Mouse (Mus musculus) testis, adult 2 months (tissue): ENCODE measurements around the gene Mpi. TPM values are rescaled to one million over a fixed set of nuclear protein-coding genes. Genes with fewer than 3 reads are reported as not detected.

Source experiments
- H3K27ac ChIP-seq: fragments of 200-500 bp; 2 replicates; pipeline ENCODE4 v1.5.1; 2012; ENCODE audit warnings: low read depth, low read length; ENCODE audit not compliant: control insufficient read depth, insufficient read depth
- H3K27me3 ChIP-seq: fragments of 200-500 bp; 2 replicates; pipeline ENCODE4 v1.6.1; 2012; ENCODE audit warnings: mild to moderate bottlenecking, low read length, moderate library complexity; ENCODE audit not compliant: control insufficient read depth, insufficient read depth
- H3K36me3 ChIP-seq: fragments of 200-500 bp; 2 replicates; pipeline ENCODE4 v1.6.1; 2012; ENCODE audit warnings: mild to moderate bottlenecking, low read length; ENCODE audit not compliant: control insufficient read depth, insufficient read depth
- H3K4me1 ChIP-seq: fragments of 200-500 bp; 2 replicates; pipeline ENCODE4 v1.6.1; 2012; ENCODE audit warnings: low read length; ENCODE audit not compliant: control insufficient read depth, insufficient read depth
- H3K4me3 ChIP-seq: fragments of 200-500 bp; 2 replicates; pipeline ENCODE4 v1.5.1; 2012; ENCODE audit warnings: low read depth, mild to moderate bottlenecking, low read length, moderate library complexity, mixed read lengths; ENCODE audit not compliant: control insufficient read depth
- CTCF ChIP-seq: fragments of 200-500 bp; IDR thresholded peaks from 2 replicates; pipeline ENCODE4 v1.5.1; 2012; ENCODE audit warnings: low read depth, mild to moderate bottlenecking, inconsistent platforms, low read length, moderate library complexity; ENCODE audit not compliant: control insufficient read depth, insufficient read depth, insufficient replicate concordance
- POLR2A ChIP-seq: fragments of 200-500 bp; IDR thresholded peaks from 2 replicates; pipeline ENCODE4 v1.6.1; 2012; ENCODE audit warnings: low read depth, mild to moderate bottlenecking, inconsistent platforms, low read length, moderate library complexity; ENCODE audit not compliant: control insufficient read depth
- polyA plus RNA-seq: library from polyadenylated mRNA; depleted of rRNA; stranded (reverse); fragments of >200 nt; gene quantifications from 2 replicates; pipeline ENCODE4 v1.2.3, GENCODE M21; 2012

The Mpi gene
- polyA plus RNA-seq, 1 experiment, result 282 TPM

DNA sequence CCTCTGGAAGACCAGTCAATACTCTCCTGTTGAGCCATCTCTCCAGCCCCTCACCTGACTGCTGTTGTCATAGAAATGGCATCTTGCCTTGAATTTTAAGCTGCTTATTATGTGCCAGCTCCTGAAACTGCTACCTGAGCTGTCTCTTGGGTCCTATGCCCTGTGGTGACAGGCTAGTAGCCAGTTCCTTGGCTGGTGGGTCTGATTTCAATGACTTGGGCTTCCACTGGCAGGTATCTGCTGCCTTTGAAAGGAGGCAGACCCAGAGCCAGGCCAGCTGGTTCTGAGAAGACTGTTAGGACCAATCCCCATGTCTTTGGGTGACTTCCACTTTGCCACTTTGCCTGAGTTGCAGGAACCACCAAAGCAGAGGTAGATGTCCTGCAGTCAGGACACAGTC is 21.8 kb upstream of the Mpi start:
- no peaks in the 10 kb centered on the region for H3K36me3 ChIP-seq

DNA sequence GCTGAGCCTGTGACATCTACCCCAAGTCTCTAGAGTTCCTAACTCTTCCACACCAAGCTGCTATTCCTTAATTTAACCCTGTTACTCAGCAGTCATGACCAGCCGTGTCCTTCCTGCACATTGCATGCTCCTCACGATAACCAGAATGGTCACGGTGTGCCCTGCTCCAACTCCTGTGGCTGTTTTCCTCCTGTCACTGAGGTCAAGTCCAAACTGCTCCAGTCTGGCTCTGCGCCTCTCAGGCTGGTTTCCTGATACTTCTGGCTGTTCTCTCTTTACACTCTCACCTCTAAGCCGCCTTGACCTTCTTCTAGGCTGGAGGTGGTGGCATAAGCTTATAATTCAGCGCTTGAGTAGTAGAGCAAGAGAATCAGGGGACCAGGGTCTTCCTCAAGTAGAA is 15.9 kb upstream of the Mpi start:
- TF ChIP-seq CTCF (no peak), POLR2A (no peak)
- peaks cover 5% of the 10 kb centered on the region; the same call in 1 of the 2 replicates for H3K4me1 ChIP-seq
- H3K27me3 ChIP-seq, result no peaks in the 10 kb centered on the region
- no peaks in the 10 kb centered on the region for H3K36me3 ChIP-seq
- no peak overlapping the region for H3K27ac ChIP-seq
- H3K4me3 ChIP-seq, result no peak overlapping the region

More for the DNA sequence above, 21.8 kb upstream of the Mpi start:
- H3K27me3 ChIP-seq, result no peaks in the 10 kb centered on the region
- TF ChIP-seq POLR2A, result no peak
- no peak for TF ChIP-seq CTCF
- no peak overlapping the region for H3K4me3 ChIP-seq
- H3K4me1 ChIP-seq, result peaks cover 2% of the 10 kb centered on the region; the same call in 1 of the 2 replicates
- H3K27ac ChIP-seq, result no peak overlapping the region

DNA sequence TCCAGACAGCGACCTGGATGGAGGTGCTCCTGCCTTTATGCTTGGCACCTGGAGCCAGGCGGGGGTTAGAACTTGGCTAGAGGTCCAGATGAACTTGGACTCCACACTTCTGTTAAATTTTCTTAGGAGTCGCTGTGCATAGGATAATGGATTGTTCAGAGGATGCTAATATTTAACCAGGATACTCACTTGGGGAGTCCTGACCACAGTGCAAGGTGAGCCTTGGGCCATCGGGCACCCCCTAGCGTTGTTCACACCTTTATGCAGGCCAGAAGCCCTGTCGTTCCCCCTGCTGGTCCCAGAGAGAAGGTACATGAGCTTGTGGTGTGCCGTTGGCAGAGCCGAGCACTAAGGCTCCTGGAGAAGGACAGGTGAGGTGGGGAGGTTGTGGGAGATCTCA is 14.3 kb upstream of the Mpi start:
- no peak overlapping the region for H3K27ac ChIP-seq
- H3K4me1 ChIP-seq, result peaks cover 7% of the 10 kb centered on the region
- peak; percentile 9; the same call in 1 of the 2 replicates for TF ChIP-seq CTCF
- TF ChIP-seq POLR2A, result no peak
- no peak overlapping the region for H3K4me3 ChIP-seq
- H3K36me3 ChIP-seq, result no peaks in the 10 kb centered on the region
- no peaks in the 10 kb centered on the region for H3K27me3 ChIP-seq

DNA sequence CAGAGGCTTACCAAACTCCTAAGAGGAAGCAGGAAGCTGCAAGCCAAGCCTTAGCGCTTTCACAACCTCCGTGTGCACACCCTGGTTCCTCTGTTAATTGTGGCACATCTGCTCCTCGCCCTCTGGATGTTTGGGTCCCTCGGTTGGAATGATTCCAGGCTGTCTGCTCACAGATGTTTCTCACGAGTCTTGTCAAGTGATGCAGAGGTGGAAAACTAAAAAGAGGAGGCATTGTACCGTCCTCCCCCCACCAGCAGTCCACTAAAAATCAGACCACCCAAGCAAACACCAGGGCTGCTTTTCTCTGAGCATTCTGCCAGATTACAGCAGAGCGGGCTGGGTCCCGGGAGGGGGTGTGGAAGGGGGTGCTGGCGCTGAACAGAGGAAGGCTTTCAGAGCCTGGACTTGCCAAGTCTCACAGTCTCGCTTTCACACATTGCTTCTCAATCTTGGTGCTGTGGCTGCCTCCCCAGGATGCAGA is 13.2 kb upstream of the Mpi start:
- Histone ChIP-seq H3K27ac (no peak overlapping the region), H3K4me3 (no peak overlapping the region), H3K36me3 (no peaks in the 10 kb centered on the region), H3K27me3 (no peaks in the 10 kb centered on the region), H3K4me1 (peaks cover 12% of the 10 kb centered on the region)
- TF ChIP-seq POLR2A, result no peak
- TF ChIP-seq CTCF, result no peak

DNA sequence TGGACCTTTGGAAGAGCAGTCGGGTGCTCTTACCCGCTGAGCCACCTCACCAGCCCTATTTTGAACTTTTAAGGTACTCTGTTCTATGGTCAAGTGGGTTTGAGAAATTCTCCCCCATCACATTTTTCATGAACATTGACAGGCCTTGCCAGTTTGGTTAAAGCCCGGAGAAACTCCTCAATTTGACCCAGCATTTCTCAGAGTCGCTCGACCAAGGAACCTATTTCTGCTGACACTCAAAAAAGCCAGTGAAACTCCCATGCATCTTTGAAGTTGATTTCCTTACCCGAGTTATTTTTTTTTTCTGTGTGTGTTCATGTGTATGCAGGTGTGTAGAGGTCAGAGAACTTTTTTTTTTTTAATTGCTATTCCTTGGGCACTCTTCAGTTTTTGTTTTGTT is 12.0 kb upstream of the Mpi start:
- Histone ChIP-seq H3K4me3 (no peak overlapping the region), H3K27ac (no peak overlapping the region), H3K4me1 (peaks cover 14% of the 10 kb centered on the region), H3K27me3 (no peaks in the 10 kb centered on the region), H3K36me3 (no peaks in the 10 kb centered on the region)
- no peak for TF ChIP-seq CTCF
- no peak for TF ChIP-seq POLR2A

DNA sequence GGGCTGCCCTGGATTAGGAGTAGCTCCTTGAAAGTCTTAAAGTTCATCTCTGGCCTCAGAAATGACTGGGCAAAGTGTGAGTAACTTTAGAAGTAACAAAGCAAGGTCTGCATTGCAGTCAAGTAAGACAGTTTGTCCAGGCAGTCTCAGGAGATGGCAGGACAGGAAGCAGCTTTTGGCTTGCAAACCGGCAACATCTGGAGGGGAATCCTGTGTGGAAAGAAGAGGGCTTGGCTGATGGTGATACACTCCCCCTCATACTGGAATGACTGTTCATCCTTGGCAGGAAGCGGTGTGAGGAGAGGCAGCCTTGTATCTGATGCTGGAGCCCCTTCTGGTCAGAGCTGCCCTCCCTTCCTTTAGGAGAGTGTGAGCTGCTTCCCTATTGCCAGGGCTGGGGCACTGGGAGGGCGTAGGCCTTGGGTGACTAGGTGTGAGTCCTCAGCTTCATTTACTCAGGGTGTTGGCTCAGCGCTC is 10.4 kb upstream of the Mpi start:
- Histone ChIP-seq H3K27ac (peak overlapping the region; percentile 54), H3K36me3 (no peaks in the 10 kb centered on the region), H3K4me1 (peaks cover 14% of the 10 kb centered on the region), H3K4me3 (peak overlapping the region; percentile 52), H3K27me3 (no peaks in the 10 kb centered on the region)
- TF ChIP-seq POLR2A (no peak), CTCF (no peak)

DNA sequence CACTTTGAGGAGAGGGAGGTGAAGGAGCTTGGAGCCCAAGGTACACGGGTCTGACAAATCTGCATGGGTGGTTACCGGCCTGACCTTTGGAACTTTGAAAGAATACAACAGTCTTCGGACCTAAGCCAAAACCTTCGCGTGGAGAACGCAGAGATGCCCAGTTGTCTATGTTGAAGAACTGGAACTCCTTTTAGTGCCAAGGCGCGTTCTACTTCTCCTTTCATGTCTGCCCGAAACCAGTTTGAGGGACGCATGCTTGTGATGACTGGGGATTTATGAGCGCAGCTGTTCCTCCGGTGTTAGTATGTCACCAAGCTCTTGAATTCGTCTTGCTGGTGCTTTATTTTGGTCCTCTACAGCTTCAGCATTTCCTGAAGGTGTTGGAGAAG is 9.1 kb upstream of the Mpi start:
- Histone ChIP-seq H3K27me3 (no peaks in the 10 kb centered on the region), H3K27ac (peak overlapping the region; percentile 90)
- no peak for TF ChIP-seq POLR2A
- TF ChIP-seq CTCF, result no peak

More for the DNA sequence above, 9.1 kb upstream of the Mpi start:
- Histone ChIP-seq H3K4me3 (peak overlapping the region; percentile 97), H3K36me3 (no peaks in the 10 kb centered on the region), H3K4me1 (peaks cover 14% of the 10 kb centered on the region)
